Mouse (Mus musculus) CH12.LX (cell line): Measurements from ENCODE around the gene Lrig2.

Experiments used
- CHD1 ChIP-seq: IDR thresholded peaks from 2 replicates; pipeline ENCODE4 v1.6.1; 2012; ENCODE audit warnings: low read depth, low read length, improper control_type of control experiment, inconsistent platforms
- CTCF ChIP-seq, 2 experiments: IDR thresholded peaks in 1 of 2; conservative IDR thresholded peaks in 1 of 2; 2 replicates each; pipeline ENCODE4 v1.5.1; 2011 to 2012; ENCODE audit warnings: low read depth in 2 of 2, low read length in 2 of 2, improper control_type of control experiment in 1 of 2, inconsistent platforms in 1 of 2, mild to moderate bottlenecking in 1 of 2, moderate library complexity in 1 of 2
- EP300 ChIP-seq: IDR thresholded peaks from 2 replicates; pipeline ENCODE4 v1.6.1; 2011; ENCODE audit warnings: low read length, improper control_type of control experiment
- MEF2A ChIP-seq: IDR thresholded peaks from 2 replicates; pipeline ENCODE4 v1.6.1; 2014; ENCODE audit warnings: low read depth, mild to moderate bottlenecking, inconsistent platforms, low read length, improper control_type of control experiment, borderline replicate concordance
- MXI1 ChIP-seq: IDR thresholded peaks from 2 replicates; pipeline ENCODE4 v1.6.1; 2011; ENCODE audit warnings: mild to moderate bottlenecking, low read depth, low read length, improper control_type of control experiment
- POLR2A ChIP-seq: IDR thresholded peaks from 2 replicates; pipeline ENCODE4 v1.6.1; 2011; ENCODE audit warnings: low read depth, mild to moderate bottlenecking, improper control_type of control experiment, low read length
- POLR2AphosphoS2 ChIP-seq: IDR thresholded peaks from 2 replicates; pipeline ENCODE4 v1.6.1; 2011; ENCODE audit warnings: low read depth, low read length, improper control_type of control experiment
- RCOR1 ChIP-seq: conservative IDR thresholded peaks from 2 replicates; pipeline ENCODE4 v1.6.1; 2012; ENCODE audit warnings: low read depth, mild to moderate bottlenecking, inconsistent platforms, low read length, improper control_type of control experiment
- UBTF ChIP-seq: IDR thresholded peaks from 2 replicates; pipeline ENCODE4 v1.6.1; 2012; ENCODE audit warnings: low read depth, mild to moderate bottlenecking, inconsistent platforms, low read length, improper control_type of control experiment, moderate library complexity
- USF1 ChIP-seq: IDR thresholded peaks from 2 replicates; pipeline ENCODE4 v1.6.1; 2014; ENCODE audit warnings: low read depth, mild to moderate bottlenecking, inconsistent platforms, low read length, improper control_type of control experiment
- USF2 ChIP-seq: conservative IDR thresholded peaks from 2 replicates; pipeline ENCODE4 v1.6.1; 2011; ENCODE audit warnings: low read depth, low read length, improper control_type of control experiment

GRCm38 (mm10) chr3:104445576-104445975 is 66.1 kb downstream of the Lrig2 start:
- TF ChIP-seq USF1 (no peak), CTCF (conservative IDR thresholded peaks at IDR 0.05 in 1 of 2, IDR thresholded peaks at IDR 0.05 in 1 of 2; ENCODE audit: low read depth in 2 of 2, low read length in 2 of 2) (0 out of 4 replicates have a peak, but pooled peaks of 1 of the 2 experiments have one; percentile 7), EP300 (no peak), CHD1 (no peak), MEF2A (no peak), RCOR1 (no peak), USF2 (no peak), POLR2AphosphoS2 (no peak), MXI1 (no peak), POLR2A (no peak), UBTF (no peak)
